Mouse (Mus musculus): ENCODE data around the gene Gm11549.

DNA sequence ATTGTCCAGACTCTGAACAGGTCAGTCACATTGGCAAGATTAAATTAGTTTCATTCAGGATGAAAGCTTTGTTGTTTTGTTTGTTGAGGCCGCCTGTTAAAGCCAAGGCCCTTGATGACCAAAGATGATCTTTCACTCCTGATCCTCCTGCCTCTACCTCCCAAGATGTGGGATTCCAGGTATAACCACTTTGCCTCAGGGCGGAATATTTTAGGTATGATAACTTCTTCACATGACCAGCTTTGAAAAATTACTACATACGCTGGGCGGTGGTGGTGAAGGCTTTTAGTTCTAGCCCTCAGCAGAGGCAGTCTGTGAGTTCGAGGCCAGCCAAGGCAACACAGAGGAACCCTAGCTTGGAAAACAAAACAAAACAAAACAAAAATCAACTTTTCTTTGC, 47.2 kb downstream of the Gm11549 start:
- TF ChIP-seq POLR2A (IDR thresholded peaks at IDR 0.05; ENCODE audit: borderline replicate concordance, control insufficient read depth, low read depth, low read length) (no peak), CTCF (IDR thresholded peaks at IDR 0.05; ENCODE audit: control insufficient read depth, insufficient read depth, low read length) (no peak)

All from bone marrow, adult 2 months (tissue).